Mouse (Mus musculus) liver, adult 2 months (tissue): Measurements from ENCODE around the gene Gm9945. TPM values are rescaled to one million over a fixed set of nuclear protein-coding genes. Genes with fewer than 3 reads are reported as not detected.

Experiments
- DNase-seq: peaks from one replicate; pipeline ENCODE4 v3.0.0-alpha.2; 2011; ENCODE audit warnings: low read depth, low spot score; ENCODE audit errors: extremely low read depth
- H3K27ac ChIP-seq: fragments of 200-500 bp; replicated peaks from 2 replicates; pipeline ENCODE4 v1.5.1; 2012; ENCODE audit warnings: low read depth, mild to moderate bottlenecking, control low read depth, inconsistent platforms, low read length; ENCODE audit not compliant: insufficient read depth
- H3K27me3 ChIP-seq: fragments of 200-500 bp; 2 replicates; pipeline ENCODE4 v1.6.1; 2012; ENCODE audit warnings: mild to moderate bottlenecking, moderate library complexity, low read length, inconsistent platforms; ENCODE audit not compliant: control insufficient read depth, insufficient read depth
- H3K36me3 ChIP-seq: fragments of 200-500 bp; 2 replicates; pipeline ENCODE4 v1.6.1; 2012; ENCODE audit warnings: low read length, inconsistent platforms; ENCODE audit not compliant: control insufficient read depth, insufficient read depth
- H3K4me1 ChIP-seq: fragments of 200-500 bp; 2 replicates; pipeline ENCODE4 v1.6.1; 2011; ENCODE audit warnings: low read length; ENCODE audit not compliant: control insufficient read depth, insufficient read depth
- H3K4me3 ChIP-seq: fragments of 200-500 bp; 2 replicates; pipeline ENCODE4 v1.5.1; 2011; ENCODE audit warnings: low read depth, mild to moderate bottlenecking, control low read depth, low read length, moderate library complexity; ENCODE audit not compliant: insufficient read depth
- H3K79me2 ChIP-seq: fragments of 200-500 bp; 2 replicates; pipeline ENCODE4 v1.6.1; 2012; ENCODE audit warnings: inconsistent platforms, mild to moderate bottlenecking, low read length, moderate library complexity; ENCODE audit not compliant: control insufficient read depth, insufficient read depth
- H3K9ac ChIP-seq: fragments of 200-500 bp; 2 replicates; pipeline ENCODE4 v1.6.1; 2012; ENCODE audit warnings: low read depth, mild to moderate bottlenecking, control low read depth, inconsistent platforms, low read length
- CTCF ChIP-seq: fragments of 200-500 bp; IDR thresholded peaks from 2 replicates; pipeline ENCODE4 v1.5.1; 2011; ENCODE audit warnings: low read depth, low read length, control low read depth
- POLR2A ChIP-seq: fragments of 200-500 bp; IDR thresholded peaks from 2 replicates; pipeline ENCODE4 v1.6.1; 2011; ENCODE audit warnings: low read length, control low read depth; ENCODE audit not compliant: insufficient read depth; ENCODE audit errors: extremely low read depth
- WGBS: fragments of 180-500 bp; shearing (Covaris S2); methylation state at CpG from one replicate; pipeline ENCODE4 v1.1.7; 2018; 5-methylcytosine and 5-hydroxymethylcytosine counted together
- polyA plus RNA-seq: library from polyadenylated mRNA; depleted of rRNA; stranded (reverse); fragments of >200 nt; gene quantifications from 2 replicates; pipeline ENCODE4 v1.2.3, GENCODE M21; 2012; rRNA removed
- total RNA-seq: library from RNA; depleted of rRNA; stranded (reverse); fragments of >200 nt; gene quantifications from 2 replicates; pipeline ENCODE4 v1.2.3, GENCODE M21; 2014; rRNA removed

Gm9945 gene
- not detected in 2 replicates for total RNA-seq
- polyA plus RNA-seq, result not detected in 2 replicates

GRCm38 (mm10) chr11:53479783-53480301 lies at the start of gene Gm9945, which contains the start of gene Sowaha:
Gm9945 (plus strand) TSS chr11:53480166.
Sowaha (minus strand) TSS chr11:53480274.
- DNase-seq, result no peak
- Histone ChIP-seq H3K79me2 (no peaks in the 10 kb centered on the region), H3K4me3 (peak within 1 kb of the TSS; percentile 36; the same call in 1 of the 2 replicates), H3K9ac (no peak within 1 kb of the TSS; the same call in 1 of the 2 replicates), H3K4me1 (no peaks in the 10 kb centered on the region), H3K36me3 (no peaks in the 10 kb centered on the region), H3K27me3 (peaks cover 25% of the 10 kb centered on the region), H3K27ac (no peak within 1 kb of the TSS)
- 5% methylated on average over 40 of the region's 40 CpGs for WGBS
- no peak for TF ChIP-seq CTCF
- no peak for TF ChIP-seq POLR2A

GRCm38 (mm10) chr11:53430300-53430669 lies 49.7 kb upstream of the Gm9945 start:
- DNase-seq, result peak; percentile 93
- Histone ChIP-seq H3K36me3 (peaks cover 6% of the 10 kb centered on the region; the same call in 1 of the 2 replicates), H3K4me3 (peak overlapping the region; percentile 90), H3K27me3 (no peaks in the 10 kb centered on the region), H3K79me2 (peaks cover 4% of the 10 kb centered on the region; the same call in 1 of the 2 replicates), H3K27ac (peak overlapping the region; percentile 99), H3K4me1 (peaks cover 20% of the 10 kb centered on the region), H3K9ac (peak overlapping the region; percentile 97)
- WGBS, result under 1% methylated on average over 34 of the region's 34 CpGs
- TF ChIP-seq CTCF (no peak), POLR2A (no peak)

GRCm38 (mm10) chr11:53430670-53431346 lies 49.2 kb upstream of the Gm9945 start, which contains the start of the genes Uqcrq and Gdf9:
Uqcrq (minus strand) TSS chr11:53430831.
Gdf9 (plus strand) TSS chr11:53431023.
- Histone ChIP-seq H3K9ac (peak within 1 kb of the TSS; percentile 97), H3K27ac (peak within 1 kb of the TSS; percentile 99), H3K36me3 (peaks cover 6% of the 10 kb centered on the region; the same call in 1 of the 2 replicates), H3K79me2 (peaks cover 4% of the 10 kb centered on the region; the same call in 1 of the 2 replicates), H3K27me3 (no peaks in the 10 kb centered on the region), H3K4me1 (peaks cover 15% of the 10 kb centered on the region), H3K4me3 (peak within 1 kb of the TSS; percentile 90)
- DNase-seq, result peak; percentile 100
- WGBS, result under 1% methylated on average over 44 of the region's 44 CpGs
- peak; percentile 79; the same call in 1 of the 2 replicates for TF ChIP-seq POLR2A
- TF ChIP-seq CTCF, result no peak

- Histone ChIP-seq H3K4me3 (peak overlapping the region; percentile 90), H3K4me1 (peaks cover 12% of the 10 kb centered on the region), H3K27ac (peak overlapping the region; percentile 96), H3K36me3 (peaks cover 6% of the 10 kb centered on the region; the same call in 1 of the 2 replicates), H3K79me2 (peaks cover 4% of the 10 kb centered on the region; the same call in 1 of the 2 replicates), H3K9ac (peak overlapping the region; percentile 66), H3K27me3 (no peaks in the 10 kb centered on the region)
- WGBS, result 6% methylated on average over 9 of the region's 9 CpGs
- TF ChIP-seq CTCF (no peak), POLR2A (no peak)
- peak; percentile 95 for DNase-seq
These were observed 48.5 kb upstream of the Gm9945 start for GRCm38 (mm10) chr11:53431347-53432056.

GRCm38 (mm10) chr11:53433057-53433456 lies 46.9 kb upstream of the Gm9945 start:
- no peak for DNase-seq
- no peak for TF ChIP-seq CTCF
- no peak for TF ChIP-seq POLR2A
- no peak overlapping the region for H3K27ac ChIP-seq
- no peaks in the 10 kb centered on the region for H3K27me3 ChIP-seq
- H3K36me3 ChIP-seq, result peaks cover 5% of the 10 kb centered on the region; the same call in 1 of the 2 replicates
- H3K9ac ChIP-seq, result no peak overlapping the region
- H3K79me2 ChIP-seq, result peaks cover 4% of the 10 kb centered on the region; the same call in 1 of the 2 replicates
- no peak overlapping the region for H3K4me3 ChIP-seq
- H3K4me1 ChIP-seq, result peaks cover 9% of the 10 kb centered on the region; the same call in 1 of the 2 replicates
- WGBS, result 79% methylated on average over 6 of the region's 6 CpGs
